Mouse (Mus musculus): ENCODE data around the gene Tcf7l2.

GRCm38 (mm10) chr19:55719524-55720408 lies 21.9 kb upstream of the Tcf7l2 start:
- TF ChIP-seq CTCF (IDR thresholded peaks at IDR 0.05; ENCODE audit: control insufficient read depth, insufficient read depth, insufficient replicate concordance, low read depth, low read length), result no peak
- TF ChIP-seq POLR2A (IDR thresholded peaks at IDR 0.05; ENCODE audit: control insufficient read depth, low read depth, low read length), result no peak

Measured in testis, adult 2 months (tissue).